Mouse (Mus musculus) lung, postnatal 25 days (tissue): ENCODE measurements around the gene Prr5l.
A peak's percentile ranks its signal among the peaks of the same experiment; 100 is the strongest.

Experiments used
- DNase-seq: peaks from one replicate; pipeline ENCODE4 v3.0.0; 2022; ENCODE audit warnings: low spot score

Gene Prr5l

DNA sequence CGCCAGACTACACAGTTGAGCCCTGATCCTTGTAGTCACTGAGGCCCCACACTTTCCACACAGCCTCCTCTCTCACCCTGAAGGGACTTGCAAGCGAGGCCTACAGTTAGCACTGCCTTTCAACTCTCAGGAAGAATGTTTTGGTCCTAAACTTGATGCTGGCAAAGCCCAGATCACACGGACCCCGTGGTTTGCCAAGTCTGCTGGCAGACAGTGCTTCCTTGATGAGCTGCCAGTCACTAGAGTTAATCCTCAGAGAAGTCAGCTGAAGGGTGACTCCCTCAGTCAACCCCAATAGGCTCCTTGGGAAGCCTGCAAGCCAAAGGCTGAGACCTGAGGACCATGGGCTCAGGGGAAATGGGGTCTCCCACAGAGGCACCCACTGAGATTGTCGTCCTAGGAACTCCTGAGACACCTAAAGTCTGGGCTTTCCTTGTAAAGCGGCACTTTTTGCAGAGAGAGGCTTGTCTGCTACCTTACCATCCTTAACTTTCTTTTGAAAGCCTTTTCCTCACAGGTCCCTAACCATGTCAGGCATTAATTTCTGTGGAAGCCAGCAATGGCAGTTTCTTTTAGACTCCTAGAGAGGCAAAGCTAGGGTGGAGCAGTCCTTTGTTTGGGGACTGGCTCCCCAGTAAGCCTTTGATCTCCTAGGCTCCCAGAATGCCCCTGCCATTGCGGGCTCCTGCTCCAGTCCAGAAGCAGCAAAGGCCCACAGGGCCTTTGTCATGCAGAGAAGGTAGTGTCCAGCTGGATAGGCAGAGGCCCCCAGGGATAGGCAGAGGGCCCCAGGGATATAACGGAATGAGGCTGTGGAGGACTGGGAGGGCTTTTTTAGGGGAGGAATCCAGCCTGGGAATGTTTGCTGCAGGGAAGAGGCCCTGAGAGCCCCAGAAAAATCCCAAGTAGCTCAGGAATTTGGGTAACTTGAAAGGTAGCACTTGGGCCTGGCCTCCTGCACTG lies 160.2 kb downstream of the Prr5l start:
- peak; percentile 41 for DNase-seq

DNA sequence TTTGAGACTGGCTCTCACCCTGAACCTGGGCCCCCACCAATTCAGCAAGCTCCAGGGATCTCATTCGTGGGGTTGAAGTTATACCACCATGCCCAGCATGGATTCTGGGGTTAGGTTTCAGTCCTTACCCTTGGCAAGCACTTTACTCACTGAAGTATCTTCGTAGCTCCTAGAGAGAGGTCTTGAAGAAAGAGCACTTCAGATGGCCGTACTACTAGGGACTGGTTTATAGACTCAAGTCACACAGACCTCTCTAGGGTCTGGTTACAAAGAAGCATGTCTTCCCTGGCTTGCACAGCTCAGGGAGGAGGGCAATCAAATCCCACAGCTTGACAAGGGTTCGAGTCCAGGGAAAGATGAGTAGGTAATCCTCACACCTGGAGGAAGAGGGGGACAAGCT lies 161.0 kb downstream of the Prr5l start:
- peak; percentile 56 for DNase-seq

DNA sequence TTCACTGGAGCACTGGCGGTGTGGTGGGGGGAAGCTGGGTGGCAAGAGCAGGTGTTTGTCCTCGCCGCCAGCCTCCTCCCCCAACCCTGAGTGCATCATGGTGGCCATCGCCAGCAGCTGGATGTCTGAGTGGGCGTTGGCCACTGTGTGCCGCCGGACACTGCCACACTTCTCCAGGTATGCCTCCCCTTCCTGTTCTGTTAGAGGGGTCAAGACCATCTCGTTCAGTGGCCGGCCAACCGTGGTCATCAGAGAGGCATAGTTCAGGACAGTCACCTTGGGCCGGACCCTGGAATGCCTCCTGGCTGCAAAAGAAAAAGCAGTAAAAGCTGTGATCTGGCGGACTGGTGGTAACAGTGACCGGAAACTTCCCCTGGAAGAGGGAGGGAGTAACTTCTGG lies 165.7 kb downstream of the Prr5l start:
- no peak for DNase-seq

DNA sequence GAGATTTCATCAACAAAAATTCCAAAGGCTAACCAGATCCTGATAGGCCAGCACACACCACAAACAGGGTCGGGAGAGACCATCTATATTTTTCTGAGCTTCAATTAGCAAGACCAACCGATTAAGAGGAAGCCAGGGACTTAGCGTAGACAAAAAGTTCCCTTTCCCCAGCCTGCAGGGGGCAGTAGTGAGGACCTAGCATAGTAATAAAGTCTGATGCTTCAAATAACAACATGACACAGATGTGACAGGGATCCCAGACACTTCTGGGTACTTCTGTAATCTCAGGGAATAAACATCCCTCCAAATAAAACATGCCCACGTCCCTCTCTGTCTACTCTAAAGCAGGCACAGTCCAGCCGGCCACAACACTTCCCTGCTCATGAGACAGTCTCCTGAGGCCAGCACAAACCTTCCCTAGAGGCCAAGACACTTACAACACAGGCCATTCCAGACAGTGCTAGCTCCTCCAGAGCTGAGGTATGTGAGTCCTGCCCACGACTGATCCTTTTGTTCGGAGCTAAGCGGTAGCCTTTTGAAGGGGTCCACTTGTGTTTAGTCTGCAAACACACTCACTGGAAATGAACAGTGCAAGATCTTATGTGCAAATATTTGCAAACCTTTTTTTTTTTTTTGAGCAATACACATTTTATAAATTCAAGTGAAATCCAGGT lies 167.0 kb downstream of the Prr5l start:
- DNase-seq, result peak; percentile 72

DNA sequence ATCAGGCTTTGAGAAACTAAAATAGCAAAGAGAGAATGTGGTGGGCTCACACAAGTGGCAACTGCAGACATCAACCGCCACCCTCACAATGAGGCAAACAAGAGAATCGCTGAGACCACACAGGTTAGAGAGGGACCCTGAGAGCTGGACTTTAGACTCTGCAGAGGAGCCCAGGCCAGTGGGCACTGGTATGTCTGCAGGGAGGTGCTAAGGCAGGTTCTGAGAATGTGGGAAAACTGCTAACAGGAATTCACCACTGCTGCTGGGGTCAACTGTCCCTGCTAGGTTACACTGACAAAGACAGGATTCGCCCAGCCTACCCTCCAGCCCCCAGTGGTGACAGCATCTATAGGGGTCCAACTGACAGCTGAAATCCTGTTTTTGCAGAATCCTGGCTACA lies 171.2 kb downstream of the Prr5l start:
- DNase-seq, result no peak

DNA sequence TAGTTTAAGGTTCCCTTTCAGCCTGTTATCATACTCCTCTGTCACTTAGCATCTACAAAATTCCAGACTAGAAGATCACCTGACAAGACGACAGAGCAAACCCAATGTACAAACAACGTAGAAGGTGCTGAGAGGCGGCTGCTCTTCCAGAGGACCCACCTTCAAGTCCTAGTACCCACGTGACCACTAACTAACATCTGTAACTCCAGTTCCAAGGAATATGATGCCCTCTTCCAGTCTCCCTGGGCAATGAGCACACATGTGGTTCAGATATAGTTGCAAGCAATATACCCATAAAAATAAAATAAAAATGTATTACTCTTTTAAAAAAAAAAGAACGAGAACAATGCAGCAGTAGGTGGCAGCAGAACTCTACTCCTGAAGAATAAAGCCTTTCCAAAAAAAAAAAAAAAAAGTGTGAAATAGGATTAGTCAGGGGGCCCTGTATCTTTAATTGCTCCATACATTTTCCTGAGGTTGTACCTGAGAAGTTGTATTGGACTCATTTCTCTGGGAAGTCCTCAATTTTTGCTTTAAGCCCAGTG lies 176.8 kb downstream of the Prr5l start:
- no peak for DNase-seq

DNA sequence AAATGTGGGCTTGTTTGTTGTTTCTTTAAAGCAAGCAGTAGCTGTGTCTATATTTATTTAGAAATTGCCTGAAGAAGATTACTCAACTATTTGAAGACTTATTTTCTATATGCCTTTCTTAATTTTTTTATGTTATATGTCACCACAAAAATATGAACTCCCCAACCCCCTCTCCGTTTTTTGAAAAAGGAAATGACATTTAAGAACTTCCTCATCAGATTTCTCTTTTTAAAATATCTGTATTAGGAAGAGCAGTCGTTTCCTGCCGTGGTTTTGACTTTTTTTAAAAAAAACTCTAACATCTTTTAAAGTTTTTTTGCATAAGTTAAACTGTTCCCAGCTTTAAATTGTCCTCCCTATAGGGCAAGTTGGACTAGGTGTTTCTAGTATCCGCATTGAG lies 183.5 kb downstream of the Prr5l start:
- no peak for DNase-seq

DNA sequence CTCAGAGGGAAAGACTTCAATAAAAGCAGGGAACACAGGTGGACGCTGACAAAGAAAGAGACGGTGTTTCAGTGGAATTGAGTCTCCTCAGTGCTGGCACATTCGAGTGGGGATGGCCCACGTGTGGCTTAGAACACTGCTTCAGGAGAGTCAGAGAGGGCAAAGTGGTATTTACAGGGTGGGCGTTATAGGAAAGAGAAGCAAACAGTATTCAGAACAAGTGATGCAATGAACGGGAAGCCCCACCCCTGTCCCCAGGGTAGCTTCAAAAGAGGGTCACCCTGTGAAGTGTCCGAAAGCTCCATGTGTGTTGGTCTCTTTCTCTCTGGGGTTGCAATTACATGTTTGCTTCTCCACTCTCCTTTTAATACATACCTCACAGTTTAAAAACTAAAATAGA lies 187.2 kb downstream of the Prr5l start:
- no peak for DNase-seq

DNA sequence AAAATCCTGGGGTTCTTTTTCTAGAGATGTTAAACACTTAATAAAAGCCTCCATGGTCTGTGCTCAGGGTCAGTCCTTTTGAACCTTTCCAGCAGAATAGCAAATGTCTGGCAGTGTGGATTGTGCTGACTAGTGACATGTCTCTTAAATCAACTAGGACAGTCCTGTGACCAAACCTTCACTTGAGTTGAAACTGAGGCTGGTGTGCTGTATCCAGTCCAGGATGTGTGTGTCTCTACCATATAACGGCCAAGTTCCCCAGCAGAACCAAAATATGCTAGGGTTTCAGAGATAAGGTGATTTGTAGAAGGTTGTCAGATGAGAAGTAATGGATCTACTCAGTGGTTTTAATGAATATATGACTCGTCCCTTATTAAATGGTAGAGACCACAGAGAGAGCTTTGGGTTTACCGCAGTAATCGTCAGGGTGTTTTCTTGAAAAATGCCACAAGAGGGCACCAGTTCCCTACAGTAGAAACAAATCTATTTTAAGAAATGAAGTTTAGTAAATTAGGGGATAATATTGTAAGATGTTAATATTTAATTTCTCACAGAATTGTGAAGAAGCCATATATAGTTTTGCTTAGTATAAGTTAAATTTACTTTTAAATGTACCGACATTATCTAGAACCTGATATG lies 189.1 kb downstream of the Prr5l start:
- peak; percentile 36 for DNase-seq

DNA sequence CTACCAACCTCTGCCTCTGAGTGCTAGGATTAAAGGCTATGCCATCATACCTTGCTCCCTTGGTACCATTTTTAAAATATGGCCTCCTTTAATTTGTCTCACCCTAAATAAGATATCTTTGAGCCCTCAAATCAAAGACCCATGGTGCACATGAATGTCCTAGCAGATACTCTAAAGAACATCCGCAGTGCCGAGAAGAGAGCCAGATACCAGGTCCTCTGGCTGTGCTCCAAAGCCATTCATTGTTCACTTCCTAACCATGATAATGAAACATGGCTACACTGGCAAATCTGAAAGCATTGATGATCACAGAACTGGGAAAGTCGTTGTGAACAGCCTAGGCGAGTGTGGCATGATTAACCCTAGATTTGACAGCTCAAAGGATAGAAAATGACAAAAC lies 189.8 kb downstream of the Prr5l start:
- DNase-seq, result no peak

DNA sequence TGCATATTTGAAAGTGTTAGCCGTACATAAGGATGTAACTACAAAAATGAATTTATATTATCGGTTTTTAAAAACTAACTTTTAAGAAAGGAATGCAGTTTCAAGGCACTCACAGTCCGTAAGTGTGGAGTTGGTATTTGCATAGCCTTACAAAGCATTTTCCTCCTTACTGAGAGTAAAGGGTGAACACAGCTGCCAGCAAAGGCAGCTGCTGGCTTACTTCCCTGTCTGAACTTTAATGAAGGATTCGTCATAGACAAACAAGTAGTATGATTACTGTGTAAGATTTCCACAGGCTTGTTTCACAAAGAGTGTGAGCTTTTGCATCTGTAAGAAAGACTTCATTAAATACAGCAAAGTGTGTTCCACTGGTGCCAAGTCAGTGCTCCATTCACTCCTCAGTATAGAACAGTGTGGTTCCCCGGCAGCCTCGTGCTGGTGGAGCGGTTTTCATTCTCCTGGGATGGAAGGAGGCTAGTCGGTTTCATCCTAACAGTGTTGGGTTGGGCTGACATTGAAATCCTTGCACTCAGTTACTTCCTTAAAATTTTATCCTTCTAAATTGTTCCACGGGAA lies 192.5 kb downstream of the Prr5l start:
- DNase-seq, result peak; percentile 16

DNA sequence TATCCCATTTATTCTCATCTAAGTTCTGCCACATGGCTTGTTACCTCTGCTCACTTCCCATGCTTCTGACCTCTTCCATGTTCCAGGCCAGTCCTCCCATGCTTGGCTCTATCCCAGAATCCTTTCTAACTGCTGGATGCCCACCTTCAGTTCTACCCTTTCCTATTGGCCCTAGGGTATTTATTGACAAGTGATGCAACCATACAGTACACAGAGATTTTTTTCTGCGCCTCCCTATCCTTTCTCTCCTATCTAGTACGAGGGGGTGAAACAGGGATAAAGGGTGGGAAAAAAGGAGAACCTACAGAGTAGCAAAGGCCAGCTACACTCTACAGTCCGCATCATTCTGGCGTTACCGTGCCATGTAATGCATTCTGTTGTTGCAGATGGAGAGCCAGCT lies 194.8 kb downstream of the Prr5l start:
- DNase-seq, result no peak

DNA sequence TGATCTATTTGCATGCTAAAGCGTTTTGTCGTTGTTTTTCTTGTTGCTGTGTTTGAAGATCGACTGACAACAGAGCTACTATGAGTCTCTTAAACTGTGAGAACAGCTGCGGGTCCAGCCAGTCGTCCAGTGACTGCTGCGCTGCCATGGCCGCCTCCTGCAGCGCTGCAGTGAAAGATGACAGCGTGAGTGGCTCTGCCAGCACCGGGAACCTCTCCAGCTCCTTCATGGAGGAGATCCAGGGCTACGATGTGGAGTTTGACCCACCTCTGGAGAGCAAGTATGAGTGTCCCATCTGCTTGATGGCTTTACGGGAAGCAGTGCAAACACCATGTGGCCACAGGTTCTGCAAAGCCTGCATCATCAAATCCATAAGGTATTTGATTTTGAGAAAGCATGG lies 198.4 kb downstream of the Prr5l start:
- DNase-seq, result no peak

DNA sequence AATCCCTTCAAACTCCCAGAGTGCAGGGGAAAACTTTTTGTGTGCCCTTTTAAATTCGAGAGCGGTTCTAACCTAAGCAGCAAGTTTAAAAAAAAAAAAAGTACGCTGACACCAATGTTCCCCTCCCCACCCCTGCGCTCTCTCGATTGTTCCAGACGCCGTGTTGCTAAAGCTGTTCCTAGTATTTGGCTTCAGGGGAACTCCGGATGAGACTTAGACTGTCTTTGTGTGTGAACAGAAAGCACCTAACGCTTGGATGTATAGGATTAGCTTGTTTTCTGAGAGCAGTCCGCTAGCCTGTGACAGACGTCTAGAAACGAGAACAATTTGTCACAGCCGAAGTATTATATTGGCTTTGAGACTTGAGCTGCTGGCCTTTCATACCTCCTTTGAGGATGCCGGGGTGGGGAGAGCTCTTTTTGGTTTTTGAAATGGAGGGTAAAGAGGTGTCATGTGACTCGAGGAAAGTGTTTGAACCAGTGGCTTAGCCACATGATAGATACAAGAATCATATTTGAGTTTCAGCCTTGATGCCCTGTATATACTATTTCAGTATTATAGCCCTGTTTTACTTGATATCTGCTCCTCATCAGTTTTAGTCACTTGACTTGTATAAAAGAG lies 203.6 kb downstream of the Prr5l start:
- DNase-seq, result no peak

DNA sequence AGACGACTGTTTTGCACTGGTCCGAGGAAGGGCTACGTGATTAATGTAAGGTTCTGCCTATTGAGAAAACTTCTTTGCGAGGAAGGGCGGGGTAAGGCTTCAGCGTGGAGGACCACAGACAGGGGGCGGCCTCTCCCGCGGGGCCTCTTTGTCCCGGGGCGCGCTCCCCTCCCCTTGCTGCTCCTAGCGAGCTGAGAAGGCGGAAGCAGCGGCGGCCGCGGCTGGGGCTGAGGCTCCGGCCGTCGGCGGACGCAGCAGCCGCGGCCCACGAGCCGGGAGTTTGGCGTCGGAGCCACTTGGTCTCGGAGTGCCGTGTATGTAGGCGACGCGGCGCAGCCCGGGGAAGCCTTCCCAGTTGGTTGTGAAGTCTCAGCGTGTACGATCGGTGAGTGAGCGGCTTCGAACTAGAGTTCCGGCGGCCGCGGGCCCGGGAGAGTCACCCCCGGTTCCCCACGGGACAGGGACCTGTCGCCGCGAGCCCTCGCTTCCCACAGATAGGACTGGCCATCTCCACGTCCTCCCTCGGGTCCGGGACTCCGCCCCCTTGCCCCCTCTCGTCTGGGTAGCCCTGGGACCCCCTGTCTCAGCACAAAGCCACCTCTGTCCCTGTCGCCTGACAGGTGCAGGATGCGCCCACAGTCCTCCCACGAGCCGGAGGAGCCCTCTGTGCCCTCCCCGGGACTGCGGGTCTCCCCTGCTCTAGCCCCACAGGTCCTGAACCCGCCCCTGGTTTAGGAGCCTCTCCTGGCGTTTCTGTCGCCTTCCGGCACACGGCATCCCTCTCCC lies 204.4 kb downstream of the Prr5l start, which contains the start of gene Traf6:
Gene Traf6, plus strand, starts transcription at position 194 of the 786 bp plus-strand sequence.
- peak; percentile 89 for DNase-seq

DNA sequence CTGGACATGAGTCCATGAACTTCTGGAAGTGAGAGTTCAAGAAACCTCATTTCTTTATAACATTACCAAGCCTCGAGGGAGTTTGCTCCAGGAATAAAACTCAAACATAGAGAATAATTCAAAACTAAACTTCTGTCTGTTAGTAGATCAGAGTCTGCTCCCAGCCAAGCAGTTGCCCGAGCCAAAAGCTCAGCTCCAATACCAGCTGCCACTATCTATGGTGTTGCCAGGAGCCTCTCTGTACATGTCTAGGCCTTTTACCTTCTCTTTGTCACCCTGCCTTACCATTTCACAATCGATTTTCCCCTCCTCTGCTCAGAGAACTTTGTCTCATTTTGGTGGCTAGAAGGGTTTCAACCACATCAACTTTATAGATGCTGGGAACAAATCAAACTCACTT lies 209.3 kb downstream of the Prr5l start:
- DNase-seq, result no peak

DNA sequence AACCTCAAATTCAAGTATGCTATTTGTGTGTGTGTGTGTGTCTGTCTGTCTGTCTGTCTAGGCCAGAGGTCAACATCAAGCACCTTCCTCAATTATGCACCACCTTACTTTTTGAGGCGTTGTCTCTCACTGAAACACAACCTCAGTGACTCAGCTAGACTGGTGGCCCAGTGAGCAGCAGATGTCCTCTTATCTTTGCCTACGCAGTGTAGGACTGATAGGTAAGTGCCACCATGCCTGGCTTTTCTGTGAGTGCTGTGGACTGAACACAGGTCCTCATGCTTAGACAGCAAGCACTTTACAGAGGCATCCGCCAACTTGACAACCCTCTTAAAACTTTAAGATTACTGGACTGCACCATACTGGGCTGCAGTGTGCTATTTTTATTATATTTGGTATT lies 214.1 kb downstream of the Prr5l start:
- no peak for DNase-seq

DNA sequence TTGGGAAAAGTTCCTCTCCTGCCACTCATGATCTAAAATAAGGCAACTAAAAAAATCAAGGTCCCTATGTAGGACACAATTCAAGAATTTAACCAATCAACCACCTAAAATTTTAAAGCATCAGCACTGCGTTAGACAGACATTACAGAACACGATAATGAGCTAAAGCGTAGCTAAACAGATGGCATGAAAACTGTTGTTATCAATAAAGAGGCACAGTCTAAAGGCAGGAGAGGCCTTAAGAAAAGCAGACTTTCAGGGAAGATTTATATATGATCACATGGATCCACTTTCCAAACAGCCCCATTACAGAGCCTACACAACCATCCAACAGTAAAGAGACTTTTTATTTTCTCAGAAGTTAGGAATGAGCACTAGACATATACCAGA lies 217.1 kb downstream of the Prr5l start:
- no peak for DNase-seq

DNA sequence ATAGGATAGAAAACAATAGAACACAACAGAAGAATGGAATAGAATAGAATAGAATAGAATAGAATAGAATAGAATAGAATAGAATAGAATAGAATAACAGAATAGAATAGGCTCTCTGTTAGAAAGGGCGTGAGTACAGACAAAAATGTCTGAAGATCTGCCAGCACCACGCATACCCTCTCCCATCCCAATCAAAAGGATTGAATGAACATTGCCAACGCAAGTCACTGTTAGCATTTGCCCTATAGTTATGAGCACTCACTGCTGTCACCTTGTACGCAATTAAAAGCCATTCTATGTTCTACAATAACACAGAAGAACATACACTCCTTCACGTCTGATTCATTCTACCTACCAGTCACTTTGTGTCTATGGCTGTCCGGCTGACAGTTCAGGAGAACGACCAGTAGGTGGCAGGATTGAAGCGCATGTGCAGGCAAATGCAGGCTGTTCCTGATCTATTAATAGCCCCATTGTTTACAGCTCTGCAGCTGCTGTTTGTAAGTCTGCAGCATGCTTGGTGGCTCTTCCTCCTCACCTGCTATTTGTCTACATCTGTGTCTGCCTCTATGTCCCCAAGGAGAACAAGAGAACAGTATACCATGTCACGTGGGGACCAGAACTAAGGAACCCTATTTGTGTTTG lies 217.6 kb downstream of the Prr5l start:
- peak; percentile 79 for DNase-seq
